Mouse (Mus musculus) forebrain, embryonic 15.5 days (tissue): Measurements from ENCODE around the gene Itga10. TPM values are rescaled to one million over a fixed set of nuclear protein-coding genes. Genes with fewer than 3 reads are reported as not detected.
"Not testable (repeated sequence)": the region's sequence is repeated elsewhere in the genome, so short reads cannot be mapped to it uniquely, and the experiment has no call there.

ENCODE experiments used
- ATAC-seq: fragments of 200-750 bp; cut with Nextera tagmentation; replicated peaks from 2 replicates; pipeline ENCODE4 v1.8.0; 2017; ENCODE audit warnings: mild to moderate bottlenecking, moderate TSS enrichment, moderate library complexity
- H3K27ac ChIP-seq: fragments of 300-500 bp; sonication (generic); replicated peaks from 2 replicates; pipeline ENCODE4 v1.5.1; 2015; ENCODE audit warnings: mild to moderate bottlenecking, inconsistent platforms
- H3K27me3 ChIP-seq: fragments of 300-500 bp; sonication (generic); 2 replicates; pipeline ENCODE4 v1.6.1; 2015; ENCODE audit warnings: inconsistent platforms
- H3K36me3 ChIP-seq: fragments of 300-500 bp; sonication (generic); 2 replicates; pipeline ENCODE4 v1.6.1; 2015; ENCODE audit warnings: mild to moderate bottlenecking, inconsistent platforms
- H3K4me1 ChIP-seq: fragments of 300-500 bp; sonication (generic); 2 replicates; pipeline ENCODE4 v1.6.1; 2015; ENCODE audit warnings: inconsistent platforms
- H3K4me2 ChIP-seq: fragments of 300-500 bp; sonication (generic); replicated peaks from 2 replicates; pipeline ENCODE4 v1.6.1; 2015; ENCODE audit warnings: mild to moderate bottlenecking, inconsistent platforms
- H3K4me3 ChIP-seq: fragments of 300-500 bp; sonication (generic); 2 replicates; pipeline ENCODE4 v1.5.1; 2015; ENCODE audit warnings: mild to moderate bottlenecking, inconsistent platforms
- H3K9ac ChIP-seq: fragments of 300-500 bp; sonication (generic); replicated peaks from 2 replicates; pipeline ENCODE4 v1.6.1; 2015; ENCODE audit warnings: mild to moderate bottlenecking, inconsistent platforms
- H3K9me3 ChIP-seq: fragments of 300-500 bp; sonication (generic); 2 replicates; pipeline ENCODE4 v1.6.1; 2016; ENCODE audit warnings: inconsistent platforms
- WGBS: fragments of 180-500 bp; shearing (Covaris S2); methylation state at CpG from one replicate; pipeline ENCODE4 v1.1.7; 2015; ENCODE audit warnings: mixed read lengths; 5-methylcytosine and 5-hydroxymethylcytosine counted together
- polyA plus RNA-seq: library from polyadenylated mRNA; unstranded; fragments of >200 nt; fragmentation: Nextera tagmentation; extraction: Ambion mirVana; gene quantifications from 2 replicates; pipeline ENCODE4 v1.2.1, GENCODE M21; 2015

Gene Itga10
- polyA plus RNA-seq, 1 experiment from 2014 or later, result 0.55 TPM

DNA sequence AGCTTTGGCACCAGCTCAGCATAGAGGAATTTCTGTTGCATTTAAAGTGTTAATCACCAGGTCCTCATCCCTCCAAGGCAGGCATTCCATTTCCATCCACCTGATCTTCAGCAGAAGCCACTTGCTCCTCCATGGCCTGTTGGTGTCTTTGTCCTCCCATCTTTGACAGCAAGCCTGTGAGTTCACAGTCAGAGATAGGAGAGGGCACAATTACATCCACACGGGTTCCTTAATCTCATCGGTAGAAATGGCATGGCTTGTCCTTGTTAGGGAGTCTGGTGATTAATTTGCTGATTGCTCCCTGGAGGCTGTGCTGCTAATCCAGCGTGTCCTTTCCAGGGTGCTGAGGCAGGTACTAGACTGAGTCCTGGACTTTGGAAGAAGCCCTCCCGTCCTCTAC is 28.1 kb downstream of the Itga10 start:
- no peaks in the 10 kb centered on the region; the same call in 1 of the 2 replicates for H3K27me3 ChIP-seq

DNA sequence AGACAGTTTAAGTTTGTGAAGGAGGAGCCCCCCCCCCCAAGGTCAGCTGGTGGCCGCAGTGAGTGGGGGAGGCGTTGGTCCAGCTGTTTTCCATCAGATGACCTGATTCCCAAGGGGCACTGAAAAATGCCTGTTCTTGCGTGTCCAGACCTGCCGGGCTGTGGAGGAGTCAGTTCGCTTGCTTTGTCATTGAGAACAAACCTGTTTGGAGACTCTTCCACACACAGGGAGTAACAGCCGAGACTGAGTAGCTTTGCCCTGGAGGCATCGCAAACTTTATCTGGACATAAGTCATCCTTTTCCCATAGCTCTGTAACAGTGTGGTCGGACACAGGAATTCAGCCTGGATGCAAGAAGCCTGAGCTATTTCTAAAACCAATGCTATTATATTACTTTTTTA is 29.1 kb downstream of the Itga10 start:
- H3K4me3 ChIP-seq, result no peak overlapping the region
- no peak overlapping the region for H3K27ac ChIP-seq
- no peak overlapping the region for H3K9ac ChIP-seq
- no peak overlapping the region for H3K4me2 ChIP-seq
- peaks cover 5% of the 10 kb centered on the region; the same call in 1 of the 2 replicates for H3K4me1 ChIP-seq
- H3K36me3 ChIP-seq, result no peaks in the 10 kb centered on the region
- no peaks in the 10 kb centered on the region; the same call in 1 of the 2 replicates for H3K27me3 ChIP-seq
- WGBS, result 80% methylated on average over 8 of the region's 8 CpGs
- H3K9me3 ChIP-seq, result no peaks in the 10 kb centered on the region
- ATAC-seq, result no peak

More for the DNA sequence above, 28.1 kb downstream of the Itga10 start:
- no peaks in the 10 kb centered on the region for H3K9me3 ChIP-seq
- H3K4me2 ChIP-seq, result no peak overlapping the region
- no peak for ATAC-seq
- 80% methylated on average over 4 of the region's 4 CpGs for WGBS
- H3K9ac ChIP-seq, result no peak overlapping the region
- H3K27ac ChIP-seq, result no peak overlapping the region
- H3K4me3 ChIP-seq, result no peak overlapping the region
- peaks cover 5% of the 10 kb centered on the region; the same call in 1 of the 2 replicates for H3K4me1 ChIP-seq
- no peaks in the 10 kb centered on the region for H3K36me3 ChIP-seq

DNA sequence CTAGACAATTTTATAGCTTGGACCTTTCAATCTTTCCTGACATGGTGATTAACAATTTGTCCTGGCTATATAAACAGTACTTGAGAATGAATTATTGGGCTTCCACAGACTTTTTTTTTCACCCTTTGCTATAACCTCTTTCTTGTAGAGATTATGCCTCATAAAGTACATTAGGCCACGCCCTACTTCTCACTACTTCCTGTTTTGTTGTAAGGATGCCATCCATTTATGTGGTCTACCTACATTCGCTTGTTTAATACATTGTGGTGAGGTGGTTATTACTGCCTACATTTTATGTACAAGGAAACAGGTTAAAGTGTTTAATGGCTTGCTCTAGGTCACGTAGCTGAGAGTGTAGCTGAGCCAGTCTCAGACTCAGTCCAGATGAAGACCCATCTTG is 29.8 kb downstream of the Itga10 start:
- Histone ChIP-seq H3K9me3 (no peaks in the 10 kb centered on the region), H3K4me2 (no peak overlapping the region), H3K4me3 (no peak overlapping the region), H3K4me1 (peaks cover 7% of the 10 kb centered on the region; the same call in 1 of the 2 replicates), H3K9ac (no peak overlapping the region), H3K27me3 (no peaks in the 10 kb centered on the region; the same call in 1 of the 2 replicates), H3K27ac (no peak overlapping the region), H3K36me3 (no peaks in the 10 kb centered on the region)
- 86% methylated on average over 3 of the region's 3 CpGs for WGBS
- no peak for ATAC-seq

DNA sequence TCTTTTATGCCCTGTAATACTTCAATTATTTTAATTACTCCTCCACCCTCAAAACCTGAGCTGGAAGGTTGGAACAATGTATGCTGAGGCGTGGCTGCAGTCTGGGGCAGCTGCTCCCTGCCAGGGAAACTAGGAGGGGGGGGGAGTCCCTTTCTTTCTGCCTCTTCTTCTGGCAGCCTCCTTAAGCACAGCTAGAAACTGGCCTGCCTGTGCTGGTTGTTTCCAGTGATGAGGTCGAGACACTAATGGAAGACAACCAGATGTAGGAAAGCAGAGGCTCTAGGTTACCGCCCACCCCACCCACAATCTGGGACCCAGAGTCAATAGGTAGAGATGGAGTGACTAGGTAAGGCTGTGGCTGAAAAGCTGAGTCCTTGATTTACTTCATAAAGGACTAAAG is 30.3 kb downstream of the Itga10 start:
- H3K4me2 ChIP-seq, result no peak overlapping the region
- no peak overlapping the region for H3K9ac ChIP-seq
- no peaks in the 10 kb centered on the region for H3K36me3 ChIP-seq
- 17% methylated on average over 3 of the region's 3 CpGs for WGBS
- no peak overlapping the region for H3K4me3 ChIP-seq
- H3K27ac ChIP-seq, result no peak overlapping the region
- peaks cover 6% of the 10 kb centered on the region; the same call in 1 of the 2 replicates for H3K4me1 ChIP-seq
- no peak for ATAC-seq
- H3K9me3 ChIP-seq, result no peaks in the 10 kb centered on the region
- no peaks in the 10 kb centered on the region; the same call in 1 of the 2 replicates for H3K27me3 ChIP-seq

DNA sequence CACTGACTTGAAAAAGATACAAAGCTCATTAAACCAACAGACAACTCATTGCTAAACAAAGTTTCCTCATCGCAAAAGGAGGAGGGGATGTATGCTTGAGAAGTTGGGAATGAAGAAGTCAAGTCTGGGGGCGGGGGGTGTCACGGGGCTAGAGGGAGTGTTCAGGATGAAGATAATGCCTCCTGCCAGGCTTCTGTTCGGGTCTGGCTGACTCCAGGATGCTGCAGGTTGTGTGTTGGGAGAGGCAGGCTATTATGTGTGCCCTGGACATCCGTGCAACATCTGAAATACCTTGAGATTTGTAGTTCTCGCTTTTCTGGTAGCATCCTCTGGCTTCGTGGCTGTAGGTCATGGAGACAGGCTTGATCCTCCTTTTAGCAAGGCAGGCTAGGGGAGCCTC is 33.1 kb downstream of the Itga10 start:
- no peak overlapping the region for H3K9ac ChIP-seq
- no peak overlapping the region for H3K27ac ChIP-seq
- no peaks in the 10 kb centered on the region for H3K9me3 ChIP-seq
- no peaks in the 10 kb centered on the region for H3K27me3 ChIP-seq
- peaks cover 6% of the 10 kb centered on the region; the same call in 1 of the 2 replicates for H3K4me1 ChIP-seq
- no peaks in the 10 kb centered on the region for H3K36me3 ChIP-seq
- no peak for ATAC-seq
- 57% methylated on average over 7 of the region's 7 CpGs for WGBS
- no peak overlapping the region for H3K4me3 ChIP-seq
- H3K4me2 ChIP-seq, result no peak overlapping the region

DNA sequence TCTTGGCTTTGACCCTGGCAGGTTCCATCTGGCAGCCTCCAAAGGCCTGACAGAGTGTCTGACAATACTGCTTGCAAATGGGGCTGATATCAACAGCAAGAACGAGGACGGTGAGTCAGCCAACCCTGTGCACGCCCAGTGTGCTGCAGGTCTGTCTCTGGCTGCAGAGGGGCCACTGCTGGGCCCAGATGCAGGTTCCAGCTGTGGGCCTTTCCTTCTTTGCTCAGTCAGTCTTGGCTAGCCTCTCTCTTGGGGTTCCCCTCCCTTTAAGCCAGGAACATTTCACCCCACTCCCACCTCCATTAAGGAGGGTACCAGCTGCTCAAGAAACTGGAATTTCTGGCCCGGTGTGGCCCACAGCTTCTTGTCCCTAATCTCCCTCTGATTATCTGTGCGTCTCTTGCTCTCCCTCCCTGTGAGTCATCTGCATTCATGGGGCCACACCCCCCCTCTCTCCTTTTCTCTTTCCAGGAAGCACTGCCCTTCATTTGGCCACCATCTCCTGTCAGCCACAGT is 33.8 kb downstream of the Itga10 start:
- H3K9me3 ChIP-seq, result no peaks in the 10 kb centered on the region
- peaks cover 6% of the 10 kb centered on the region; the same call in 1 of the 2 replicates for H3K4me1 ChIP-seq
- H3K36me3 ChIP-seq, result no peaks in the 10 kb centered on the region
- no peak overlapping the region for H3K9ac ChIP-seq
- no peaks in the 10 kb centered on the region for H3K27me3 ChIP-seq
- no peak overlapping the region for H3K4me2 ChIP-seq
- no peak overlapping the region for H3K27ac ChIP-seq
- WGBS, result 20% methylated on average over 5 of the region's 5 CpGs
- ATAC-seq, result no peak
- H3K4me3 ChIP-seq, result no peak overlapping the region

DNA sequence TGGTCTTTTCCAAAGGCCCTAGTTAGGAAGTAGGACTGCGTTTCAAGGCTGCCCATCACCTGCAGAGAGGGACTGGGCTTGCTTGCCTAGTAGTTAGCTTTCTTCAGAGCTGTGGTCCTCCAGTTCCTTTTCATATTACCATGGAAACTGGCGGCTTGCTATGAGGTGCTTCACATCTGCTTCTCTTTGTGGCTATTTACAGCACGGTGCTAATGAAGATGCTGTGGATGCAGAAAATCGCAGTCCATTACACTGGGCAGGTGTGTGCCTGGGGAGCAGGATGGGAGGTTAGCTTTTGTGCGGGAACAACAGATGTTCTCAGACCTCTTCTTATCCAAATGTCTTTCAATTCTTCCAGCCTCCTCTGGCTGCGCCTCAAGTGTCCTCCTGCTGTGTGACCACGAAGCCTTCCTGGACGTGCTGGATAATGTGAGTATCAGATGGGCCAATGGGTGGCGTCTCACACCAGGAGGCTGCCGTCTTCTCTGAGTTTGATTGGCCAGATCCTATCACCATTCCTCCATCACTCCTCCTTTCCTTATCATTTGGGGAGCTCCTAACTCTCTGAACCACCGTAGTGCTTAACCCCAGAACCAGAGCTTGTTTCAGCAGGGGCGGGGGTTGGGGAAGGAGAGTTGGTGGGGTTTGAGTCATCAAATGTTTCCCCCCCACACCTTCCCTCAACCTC is 35.0 kb downstream of the Itga10 start:
- WGBS, result 16% methylated on average over 12 of the region's 12 CpGs
- peak; percentile 61 for ATAC-seq
- no peak overlapping the region for H3K9ac ChIP-seq
- no peak overlapping the region for H3K4me3 ChIP-seq
- H3K27me3 ChIP-seq, result no peaks in the 10 kb centered on the region
- no peaks in the 10 kb centered on the region for H3K36me3 ChIP-seq
- no peaks in the 10 kb centered on the region for H3K9me3 ChIP-seq
- no peak overlapping the region for H3K4me2 ChIP-seq
- peaks cover 13% of the 10 kb centered on the region; the same call in 1 of the 2 replicates for H3K4me1 ChIP-seq
- H3K27ac ChIP-seq, result peak overlapping the region; percentile 3; the same call in 1 of the 2 replicates

DNA sequence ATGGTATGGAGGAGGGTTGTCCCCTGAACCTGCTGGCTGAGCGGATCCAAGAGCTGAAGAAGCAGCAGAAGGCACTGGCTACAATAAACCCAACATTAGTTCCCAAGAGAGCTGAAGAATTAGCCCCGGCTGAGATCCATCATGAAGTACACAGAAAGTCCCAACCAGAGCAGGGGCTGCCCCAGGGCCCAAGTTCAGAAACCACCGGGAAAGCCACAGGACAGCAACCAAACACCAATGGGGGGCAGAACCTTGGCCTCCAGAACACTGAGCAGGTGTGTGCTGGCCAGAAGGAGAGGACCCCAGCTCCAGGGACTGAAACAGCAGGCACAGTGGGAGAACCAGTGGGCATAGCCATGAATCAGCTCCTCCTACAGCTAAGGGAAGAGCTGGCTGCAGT is 38.1 kb downstream of the Itga10 start:
- no peaks in the 10 kb centered on the region for H3K9me3 ChIP-seq
- no peak overlapping the region for H3K27ac ChIP-seq
- H3K9ac ChIP-seq, result no peak overlapping the region
- H3K27me3 ChIP-seq, result no peaks in the 10 kb centered on the region
- H3K36me3 ChIP-seq, result no peaks in the 10 kb centered on the region
- no peak overlapping the region for H3K4me3 ChIP-seq
- peaks cover 14% of the 10 kb centered on the region; the same call in 1 of the 2 replicates for H3K4me1 ChIP-seq
- no peak overlapping the region for H3K4me2 ChIP-seq
- ATAC-seq, result no peak
- WGBS, result 89% methylated on average over 3 of the region's 3 CpGs

DNA sequence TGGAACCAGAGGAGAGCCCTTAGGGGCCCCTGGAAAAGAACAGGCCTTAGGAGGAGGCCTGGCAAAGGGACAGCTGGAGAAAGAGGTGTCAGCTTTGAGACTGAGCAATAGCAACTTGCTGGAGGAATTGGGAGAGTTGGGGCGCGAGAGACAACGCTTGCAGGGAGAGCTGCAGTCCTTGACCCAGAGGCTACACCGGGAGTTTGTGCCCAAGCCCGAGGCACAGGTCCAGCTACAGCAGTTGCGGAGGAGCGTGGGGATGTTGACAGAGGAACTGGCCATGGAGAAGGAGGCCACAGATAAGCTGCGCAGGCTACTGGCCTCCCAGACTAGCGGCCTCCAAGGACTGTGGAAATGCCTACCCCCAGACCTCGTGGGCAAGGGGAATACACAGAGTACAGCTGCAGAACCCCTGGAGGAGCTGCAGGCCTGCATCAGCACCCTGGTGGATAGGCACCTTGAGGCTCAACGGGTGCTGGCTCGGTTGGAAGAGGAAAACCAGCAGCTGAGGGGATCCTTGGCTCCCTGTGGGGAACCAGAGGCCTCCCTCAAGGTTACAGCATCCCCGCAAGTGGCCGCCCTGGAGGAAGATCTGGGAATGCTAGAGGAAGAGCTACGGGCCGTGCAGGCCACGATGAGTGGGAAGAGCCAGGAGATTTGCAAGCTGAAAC is 38.9 kb downstream of the Itga10 start:
- H3K27ac ChIP-seq, result no peak overlapping the region
- H3K4me2 ChIP-seq, result peak overlapping the region; percentile 34
- peaks cover 14% of the 10 kb centered on the region; the same call in 1 of the 2 replicates for H3K4me1 ChIP-seq
- WGBS, result 66% methylated on average over 17 of the region's 17 CpGs
- no peaks in the 10 kb centered on the region for H3K27me3 ChIP-seq
- peak overlapping the region; percentile 10; the same call in 1 of the 2 replicates for H3K4me3 ChIP-seq
- H3K9ac ChIP-seq, result 0 out of 2 replicates have a peak overlapping the region, but pooled peaks have one; percentile 10
- no peak for ATAC-seq
- H3K36me3 ChIP-seq, result no peaks in the 10 kb centered on the region
- H3K9me3 ChIP-seq, result no peaks in the 10 kb centered on the region

DNA sequence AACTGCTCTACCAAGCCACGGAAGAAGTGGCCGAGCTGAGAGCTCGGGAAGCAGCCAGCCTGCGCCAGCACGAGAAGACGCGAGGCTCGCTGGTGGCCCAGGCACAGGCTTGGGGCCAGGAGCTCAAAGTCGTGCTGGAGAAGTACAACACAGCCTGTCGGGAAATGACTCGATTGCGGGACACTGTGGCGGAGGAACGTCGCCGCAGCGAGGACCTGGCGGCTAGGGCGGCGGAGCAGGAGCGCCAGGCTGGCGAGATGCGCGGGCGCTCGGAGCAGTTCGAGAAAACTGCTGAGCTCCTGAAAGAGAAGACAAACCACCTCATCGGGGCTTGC is 39.4 kb downstream of the Itga10 start:
- WGBS, result 43% methylated on average over 28 of the region's 28 CpGs
- Histone ChIP-seq H3K9ac (0 out of 2 replicates have a peak overlapping the region, but pooled peaks have one; percentile 10), H3K36me3 (no peaks in the 10 kb centered on the region), H3K4me2 (peak overlapping the region; percentile 34), H3K27me3 (no peaks in the 10 kb centered on the region), H3K27ac (no peak overlapping the region), H3K4me1 (peaks cover 14% of the 10 kb centered on the region; the same call in 1 of the 2 replicates), H3K9me3 (no peaks in the 10 kb centered on the region), H3K4me3 (peak overlapping the region; percentile 10)
- ATAC-seq, result no peak

DNA sequence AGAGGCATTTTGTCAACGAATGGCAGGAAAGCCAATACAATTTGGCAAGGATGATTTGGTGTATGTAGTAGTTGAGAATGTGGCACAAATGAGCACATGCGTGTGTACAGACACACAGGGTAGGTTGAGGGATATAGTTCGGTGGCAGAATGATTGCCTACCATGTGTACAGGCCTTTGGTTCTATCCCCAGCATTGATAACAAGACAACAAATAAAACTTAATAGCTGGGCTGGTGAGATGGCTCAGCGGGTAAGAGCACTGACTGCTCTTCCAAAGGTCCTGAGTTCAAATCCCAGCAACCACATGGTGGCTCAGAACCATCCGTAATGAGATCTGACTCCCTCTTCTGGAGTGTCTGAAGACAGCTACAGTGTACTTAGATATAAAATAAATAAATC is 40.7 kb downstream of the Itga10 start:
- not testable (repeated sequence) for H3K36me3 ChIP-seq, H3K4me1 ChIP-seq, ATAC-seq, H3K27ac ChIP-seq, H3K27me3 ChIP-seq, H3K4me2 ChIP-seq, H3K4me3 ChIP-seq, H3K9me3 ChIP-seq, H3K9ac ChIP-seq
- WGBS, result 95% methylated on average over 5 of the region's 5 CpGs

DNA sequence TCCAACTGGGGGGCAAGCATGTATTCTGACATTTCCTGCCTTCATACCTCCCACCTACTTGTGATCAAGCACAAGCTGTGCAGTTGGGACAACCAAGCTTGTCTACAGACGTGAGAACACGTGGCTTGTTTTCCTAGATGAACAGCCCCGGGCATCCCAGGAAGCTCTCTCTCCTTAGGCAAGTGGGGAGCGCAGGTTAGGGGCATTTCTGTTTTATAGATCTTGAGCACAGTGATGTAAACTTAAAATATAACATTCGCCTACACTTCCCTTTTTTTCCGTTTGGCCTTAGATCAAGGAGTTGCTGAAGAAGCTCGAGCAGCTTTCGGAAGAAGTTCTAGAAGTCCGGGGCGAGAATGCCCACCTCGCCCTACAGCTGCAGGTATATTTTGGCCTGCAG is 43.5 kb downstream of the Itga10 start:
- Histone ChIP-seq H3K9me3 (no peaks in the 10 kb centered on the region), H3K27me3 (no peaks in the 10 kb centered on the region), H3K4me3 (no peak overlapping the region), H3K36me3 (no peaks in the 10 kb centered on the region), H3K4me2 (no peak overlapping the region), H3K4me1 (peaks cover 8% of the 10 kb centered on the region; the same call in 1 of the 2 replicates), H3K27ac (no peak overlapping the region), H3K9ac (no peak overlapping the region)
- WGBS, result 89% methylated on average over 11 of the region's 11 CpGs
- ATAC-seq, result no peak
